Mouse (Mus musculus) lung, postnatal 10 days (tissue): ENCODE data around the gene Csad.

Source experiments
- DNase-seq: peaks from one replicate; pipeline ENCODE4 v3.0.0; 2021

The Csad gene

GRCm38 (mm10) chr15:102204674-102205505 lies at the start of gene Csad:
Gene Csad, minus strand, starts transcription at chr15:102204724.
- no peak for DNase-seq

GRCm38 (mm10) chr15:102250521-102250920 lies 46.0 kb upstream of the Csad start:
- no peak for DNase-seq

GRCm38 (mm10) chr15:102249967-102250366 lies 45.4 kb upstream of the Csad start:
- DNase-seq, result no peak

- DNase-seq, result peak; percentile 76
These were observed 44.7 kb upstream of the Csad start for GRCm38 (mm10) chr15:102249251-102249691.

- DNase-seq, result peak; percentile 64
These were observed 44.3 kb upstream of the Csad start for GRCm38 (mm10) chr15:102248812-102249191.

GRCm38 (mm10) chr15:102248131-102248811 lies 43.7 kb upstream of the Csad start:
- no peak for DNase-seq

GRCm38 (mm10) chr15:102247252-102248130 lies 43.0 kb upstream of the Csad start:
- DNase-seq, result peak; percentile 91

- peak; percentile 99 for DNase-seq
These were observed 42.3 kb upstream of the Csad start for GRCm38 (mm10) chr15:102246866-102247251.

- DNase-seq, result peak; percentile 92
These were observed 41.6 kb upstream of the Csad start for GRCm38 (mm10) chr15:102245891-102246741.

GRCm38 (mm10) chr15:102245461-102245881 lies 40.9 kb upstream of the Csad start:
- DNase-seq, result peak; percentile 52

- peak; percentile 61 for DNase-seq
These were observed 40.0 kb upstream of the Csad start for GRCm38 (mm10) chr15:102244306-102245191.

- peak; percentile 90 for DNase-seq
These were observed 39.0 kb upstream of the Csad start for GRCm38 (mm10) chr15:102243229-102244190.

GRCm38 (mm10) chr15:102242404-102243228 lies 38.1 kb upstream of the Csad start:
- DNase-seq, result no peak

GRCm38 (mm10) chr15:102240607-102241006 lies 36.1 kb upstream of the Csad start:
- peak; percentile 84 for DNase-seq

GRCm38 (mm10) chr15:102239851-102240250 lies 35.3 kb upstream of the Csad start:
- no peak for DNase-seq

GRCm38 (mm10) chr15:102239260-102239590 lies 34.7 kb upstream of the Csad start:
- DNase-seq, result peak; percentile 89

- no peak for DNase-seq
These were observed 34.2 kb upstream of the Csad start for GRCm38 (mm10) chr15:102238543-102239259.

- DNase-seq, result peak; percentile 60
These were observed 31.0 kb upstream of the Csad start for GRCm38 (mm10) chr15:102235371-102236027.
